Mouse (Mus musculus): ENCODE results near the gene Pcdh7. TPM values are rescaled to one million over a fixed set of nuclear protein-coding genes. Genes with fewer than 3 reads are reported as not detected.

Gene Pcdh7
- polyA plus RNA-seq, 1 experiment from 2014 or later, result 1.0 TPM

- DNase-seq (ENCODE audit: low spot score), result no peak
Measured at GRCm38 (mm10) chr5:57745879-57746278, 28.1 kb downstream of the Pcdh7 start.

GRCm38 (mm10) chr5:57750320-57750719 is 32.6 kb downstream of the Pcdh7 start:
- DNase-seq (ENCODE audit: low spot score), result no peak

- DNase-seq (ENCODE audit: low spot score), result no peak
Measured at GRCm38 (mm10) chr5:57755791-57756190, 38.0 kb downstream of the Pcdh7 start.

GRCm38 (mm10) chr5:57756726-57757424 is 39.1 kb downstream of the Pcdh7 start:
- no peak for DNase-seq (ENCODE audit: low spot score)

- no peak for DNase-seq (ENCODE audit: low spot score)
Measured at GRCm38 (mm10) chr5:57757436-57757898, 39.7 kb downstream of the Pcdh7 start.

GRCm38 (mm10) chr5:57758968-57759367 is 41.2 kb downstream of the Pcdh7 start:
- no peak for DNase-seq (ENCODE audit: low spot score)

GRCm38 (mm10) chr5:57760069-57761063 is 42.6 kb downstream of the Pcdh7 start:
- DNase-seq (ENCODE audit: low spot score), result no peak

- no peak for DNase-seq (ENCODE audit: low spot score)
Measured at GRCm38 (mm10) chr5:57765356-57765755, 47.6 kb downstream of the Pcdh7 start.

- no peak for DNase-seq (ENCODE audit: low spot score)
Measured at GRCm38 (mm10) chr5:57767346-57767745, 49.6 kb downstream of the Pcdh7 start.

- no peak for DNase-seq (ENCODE audit: low spot score)
Measured at GRCm38 (mm10) chr5:57768469-57769022, 50.8 kb downstream of the Pcdh7 start.

GRCm38 (mm10) chr5:57769644-57770043 is 51.9 kb downstream of the Pcdh7 start:
- no peak for DNase-seq (ENCODE audit: low spot score)

- DNase-seq (ENCODE audit: low spot score), result no peak
Measured at GRCm38 (mm10) chr5:57770364-57770763, 52.6 kb downstream of the Pcdh7 start.

GRCm38 (mm10) chr5:57771122-57771521 is 53.4 kb downstream of the Pcdh7 start:
- DNase-seq (ENCODE audit: low spot score), result no peak

- no peak for DNase-seq (ENCODE audit: low spot score)
Measured at GRCm38 (mm10) chr5:57772711-57773110, 54.9 kb downstream of the Pcdh7 start.

GRCm38 (mm10) chr5:57774496-57774895 is 56.7 kb downstream of the Pcdh7 start:
- no peak for DNase-seq (ENCODE audit: low spot score)

GRCm38 (mm10) chr5:57778093-57778492 is 60.3 kb downstream of the Pcdh7 start:
- no peak for DNase-seq (ENCODE audit: low spot score)

- DNase-seq (ENCODE audit: low spot score), result no peak
Measured at GRCm38 (mm10) chr5:57779951-57780350, 62.2 kb downstream of the Pcdh7 start.

- DNase-seq (ENCODE audit: low spot score), result no peak
Measured at GRCm38 (mm10) chr5:57780574-57780973, 62.8 kb downstream of the Pcdh7 start.

- no peak for DNase-seq (ENCODE audit: low spot score)
Measured at GRCm38 (mm10) chr5:57781950-57782349, 64.2 kb downstream of the Pcdh7 start.

GRCm38 (mm10) chr5:57782546-57782945 is 64.8 kb downstream of the Pcdh7 start:
- DNase-seq (ENCODE audit: low spot score), result no peak

- no peak for DNase-seq (ENCODE audit: low spot score)
Measured at GRCm38 (mm10) chr5:57788775-57789509, 71.2 kb downstream of the Pcdh7 start.

Measured in thymus, postnatal 0 days (tissue).